Mouse (Mus musculus): ENCODE results near the gene 5031439G07Rik. TPM values are rescaled to one million over a fixed set of nuclear protein-coding genes. Genes with fewer than 3 reads are reported as not detected.
"Not testable (repeated sequence)": the region's sequence is repeated elsewhere in the genome, so short reads cannot be mapped to it uniquely, and the experiment has no call there.

5031439G07Rik gene
- polyA plus RNA-seq (2015; fragmentation: Nextera tagmentation; extraction: Ambion mirVana) = 39.3 and 43.6 TPM in 2 replicates

GRCm38 (mm10) chr15:84987874-84988825 is at the start of gene 5031439G07Rik:
Gene 5031439G07Rik, minus strand, starts transcription at chr15:84988551.
- H3K27me3 ChIP-seq = no peaks in the 10 kb centered on the region
- no peaks in the 10 kb centered on the region for H3K9me3 ChIP-seq
- peak within 1 kb of the TSS; percentile 93 for H3K4me3 ChIP-seq
- peak within 1 kb of the TSS; percentile 78 for H3K27ac ChIP-seq (replicated peaks)
- WGBS = 2% methylated on average over 51 of the region's 59 CpGs
- H3K36me3 ChIP-seq = no peaks in the 10 kb centered on the region
- peak; percentile 90 for ATAC-seq (ENCODE audit: low FRiP score, low read depth)
- peak within 1 kb of the TSS; percentile 78 for H3K4me2 ChIP-seq
- H3K4me1 ChIP-seq (replicated peaks) = peaks cover 46% of the 10 kb centered on the region
- H3K9ac ChIP-seq = peak within 1 kb of the TSS; percentile 94

DNA sequence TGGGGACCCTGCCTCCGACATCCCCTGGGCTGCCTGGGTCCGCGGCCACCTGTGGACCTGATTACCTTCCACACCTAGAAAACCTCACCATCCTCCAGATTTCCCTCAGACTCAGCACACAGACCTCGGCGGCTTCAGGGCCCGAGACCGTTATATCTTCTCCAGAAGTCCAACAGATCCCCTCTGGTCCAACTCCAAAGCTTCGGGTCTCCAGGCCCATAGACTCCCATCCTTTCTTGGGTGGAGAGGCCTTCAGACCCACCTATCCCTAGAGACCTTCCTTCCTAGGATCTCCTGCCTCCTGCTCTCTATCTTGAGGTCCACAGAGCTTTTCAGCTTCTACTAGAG is 49.0 kb upstream of the 5031439G07Rik start:
- ATAC-seq (ENCODE audit: low FRiP score, low read depth) = no peak; the same call in 1 of the 2 replicates
- peak overlapping the region; percentile 70 for H3K27ac ChIP-seq (replicated peaks)
- WGBS = 3% methylated on average over 8 of the region's 8 CpGs
- peak overlapping the region; percentile 87 for H3K4me3 ChIP-seq
- no peaks in the 10 kb centered on the region for H3K27me3 ChIP-seq
- H3K9me3 ChIP-seq = no peaks in the 10 kb centered on the region
- H3K4me2 ChIP-seq = peak overlapping the region; percentile 93
- no peaks in the 10 kb centered on the region for H3K36me3 ChIP-seq
- peaks cover 48% of the 10 kb centered on the region for H3K4me1 ChIP-seq (replicated peaks)
- peak overlapping the region; percentile 85 for H3K9ac ChIP-seq

- Histone ChIP-seq H3K27ac (replicated peaks) (peak overlapping the region; percentile 79), H3K9me3 (no peaks in the 10 kb centered on the region), H3K4me1 (replicated peaks) (peaks cover 42% of the 10 kb centered on the region), H3K9ac (peak overlapping the region; percentile 85), H3K4me3 (peak overlapping the region; percentile 87), H3K27me3 (no peaks in the 10 kb centered on the region), H3K36me3 (no peaks in the 10 kb centered on the region), H3K4me2 (peak overlapping the region; percentile 93)
- peak; percentile 95 for ATAC-seq (ENCODE audit: low FRiP score, low read depth)
- WGBS = under 1% methylated on average over 75 of the region's 75 CpGs
Measured at GRCm38 (mm10) chr15:85036566-85037342, 48.4 kb upstream of the 5031439G07Rik start.

DNA sequence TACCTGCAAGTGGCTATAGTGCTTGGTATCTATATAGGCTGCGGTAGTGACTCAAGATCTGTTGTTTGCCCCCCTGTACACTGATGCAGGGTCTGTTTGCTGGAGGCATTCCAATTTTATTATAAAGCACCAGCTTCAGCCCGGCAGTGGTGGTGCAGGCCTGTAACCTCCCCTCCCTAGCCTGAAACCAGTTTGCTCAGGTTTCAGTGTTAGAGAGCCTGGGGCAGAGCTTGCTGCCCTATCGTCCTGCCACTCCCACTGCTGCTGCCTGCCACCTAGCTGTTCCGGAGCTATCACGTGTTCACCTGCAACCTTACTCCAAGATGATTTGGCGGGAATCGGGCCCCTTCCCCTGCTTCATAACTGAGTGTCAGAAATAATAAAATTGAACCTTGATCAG is 45.6 kb upstream of the 5031439G07Rik start:
- H3K4me3 ChIP-seq; H3K27ac ChIP-seq (replicated peaks); ATAC-seq (ENCODE audit: low FRiP score, low read depth); H3K9me3 ChIP-seq; H3K36me3 ChIP-seq; H3K4me2 ChIP-seq; H3K27me3 ChIP-seq; H3K9ac ChIP-seq: not testable (repeated sequence)
- WGBS = 62% methylated on average over 7 of the region's 7 CpGs
- H3K4me1 ChIP-seq (replicated peaks) = peaks cover 22% of the 10 kb centered on the region

DNA sequence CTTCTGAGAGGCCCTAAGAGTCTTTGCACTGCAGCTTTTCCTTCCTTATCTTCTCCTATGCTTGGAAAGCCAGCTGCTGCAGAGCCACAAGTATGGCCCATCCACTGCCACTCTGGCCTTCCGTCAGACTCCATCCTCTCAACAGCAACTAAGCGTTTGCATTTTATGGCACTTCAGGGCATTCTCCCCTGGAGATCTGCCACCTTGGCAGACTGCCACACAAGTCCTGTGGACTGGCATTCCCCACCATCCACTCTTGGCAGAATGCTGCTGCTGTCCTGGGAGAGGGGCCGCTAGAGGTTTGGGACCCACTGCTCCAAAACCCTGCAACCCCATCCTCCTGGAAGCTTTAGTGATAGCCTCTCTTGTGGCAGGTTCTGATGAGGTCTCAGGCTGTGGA is 43.5 kb upstream of the 5031439G07Rik start:
- 40% methylated on average over 3 of the region's 3 CpGs for WGBS
- Histone ChIP-seq H3K4me3 (no peak overlapping the region), H3K4me2 (no peak overlapping the region), H3K27ac (replicated peaks) (no peak overlapping the region), H3K9me3 (no peaks in the 10 kb centered on the region), H3K9ac (no peak overlapping the region), H3K4me1 (replicated peaks) (peaks cover 6% of the 10 kb centered on the region), H3K27me3 (no peaks in the 10 kb centered on the region), H3K36me3 (no peaks in the 10 kb centered on the region)
- ATAC-seq (ENCODE audit: low FRiP score, low read depth) = no peak

DNA sequence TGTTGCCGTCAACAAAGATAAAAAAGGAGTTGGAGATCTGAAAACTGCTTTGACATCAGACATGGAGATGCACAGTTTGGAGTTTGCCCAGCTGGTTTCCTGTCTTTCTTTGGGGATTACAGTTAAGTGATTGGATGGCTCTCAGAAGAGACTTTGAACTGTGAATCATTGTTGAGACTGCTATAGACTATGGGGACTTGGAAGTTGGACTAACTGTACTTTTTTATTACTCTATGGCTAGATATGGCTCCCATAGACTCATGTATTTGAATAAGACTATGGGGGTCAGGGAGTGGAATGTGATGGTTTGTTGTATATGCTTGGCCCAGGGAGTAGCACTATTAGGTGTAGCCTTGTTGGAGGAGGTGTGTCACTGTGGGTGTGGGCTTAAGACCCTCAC is 42.3 kb upstream of the 5031439G07Rik start:
- H3K36me3 ChIP-seq; H3K27ac ChIP-seq (replicated peaks); H3K27me3 ChIP-seq; H3K4me2 ChIP-seq; H3K4me1 ChIP-seq (replicated peaks); H3K9me3 ChIP-seq; H3K4me3 ChIP-seq; H3K9ac ChIP-seq; ATAC-seq (ENCODE audit: low FRiP score, low read depth): not testable (repeated sequence)
- WGBS = 81% methylated on average over 1 of the region's 1 CpGs

GRCm38 (mm10) chr15:85028648-85029047 is 40.3 kb upstream of the 5031439G07Rik start, which contains the start of gene Fam118a:
Gene Fam118a, plus strand, starts transcription at chr15:85028948.
- not testable (repeated sequence) for H3K9ac ChIP-seq; ATAC-seq (ENCODE audit: low FRiP score, low read depth); H3K9me3 ChIP-seq; H3K27ac ChIP-seq (replicated peaks); H3K27me3 ChIP-seq; H3K4me1 ChIP-seq (replicated peaks); H3K36me3 ChIP-seq; H3K4me2 ChIP-seq; H3K4me3 ChIP-seq
- 56% methylated on average over 1 of the region's 1 CpGs for WGBS

DNA sequence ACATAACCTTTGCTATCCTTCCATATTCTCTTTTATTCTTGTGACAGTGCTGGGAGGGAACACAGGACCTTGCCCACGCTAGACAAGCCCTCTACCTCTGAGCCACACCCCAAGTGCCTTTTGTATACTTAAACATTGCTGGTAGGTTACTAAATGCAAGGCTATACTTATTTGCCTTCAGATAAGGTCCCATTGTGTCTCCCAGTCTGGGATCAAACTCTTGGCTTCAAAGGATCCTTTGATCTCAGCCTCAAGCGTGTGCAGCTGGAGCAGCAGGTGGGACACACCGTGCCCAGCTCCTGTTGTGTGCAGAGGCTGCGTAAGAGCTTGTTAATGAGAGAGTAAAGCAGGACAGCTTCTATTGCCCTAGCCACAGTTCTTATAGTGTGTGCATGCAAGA is 39.4 kb upstream of the 5031439G07Rik start:
- H3K9ac ChIP-seq = no peak overlapping the region
- 46% methylated on average over 4 of the region's 4 CpGs for WGBS
- H3K4me1 ChIP-seq (replicated peaks) = no peaks in the 10 kb centered on the region
- ATAC-seq (ENCODE audit: low FRiP score, low read depth) = no peak
- H3K27ac ChIP-seq (replicated peaks) = no peak overlapping the region
- H3K4me3 ChIP-seq = no peak overlapping the region
- H3K27me3 ChIP-seq = no peaks in the 10 kb centered on the region
- no peaks in the 10 kb centered on the region for H3K36me3 ChIP-seq
- no peaks in the 10 kb centered on the region for H3K9me3 ChIP-seq
- H3K4me2 ChIP-seq = no peak overlapping the region

GRCm38 (mm10) chr15:85026197-85026596 is 37.8 kb upstream of the 5031439G07Rik start:
- WGBS = 89% methylated on average over 4 of the region's 4 CpGs
- H3K4me1 ChIP-seq (replicated peaks) = no peaks in the 10 kb centered on the region
- no peak overlapping the region for H3K27ac ChIP-seq (replicated peaks)
- no peak overlapping the region for H3K4me2 ChIP-seq
- no peaks in the 10 kb centered on the region for H3K9me3 ChIP-seq
- no peak overlapping the region for H3K9ac ChIP-seq
- no peaks in the 10 kb centered on the region for H3K27me3 ChIP-seq
- no peak for ATAC-seq (ENCODE audit: low FRiP score, low read depth)
- no peaks in the 10 kb centered on the region for H3K36me3 ChIP-seq
- H3K4me3 ChIP-seq = no peak overlapping the region

- WGBS = 72% methylated on average over 4 of the region's 4 CpGs
- H3K36me3 ChIP-seq = no peaks in the 10 kb centered on the region
- H3K9me3 ChIP-seq = no peaks in the 10 kb centered on the region
- no peak overlapping the region for H3K4me3 ChIP-seq
- H3K27ac ChIP-seq (replicated peaks) = no peak overlapping the region
- no peak for ATAC-seq (ENCODE audit: low FRiP score, low read depth)
- H3K9ac ChIP-seq = no peak overlapping the region
- H3K4me2 ChIP-seq = no peak overlapping the region
- no peaks in the 10 kb centered on the region for H3K27me3 ChIP-seq
- peaks cover 2% of the 10 kb centered on the region; the same call in 1 of the 2 replicates for H3K4me1 ChIP-seq (replicated peaks)
Measured at GRCm38 (mm10) chr15:85022211-85022610, 33.9 kb upstream of the 5031439G07Rik start.

DNA sequence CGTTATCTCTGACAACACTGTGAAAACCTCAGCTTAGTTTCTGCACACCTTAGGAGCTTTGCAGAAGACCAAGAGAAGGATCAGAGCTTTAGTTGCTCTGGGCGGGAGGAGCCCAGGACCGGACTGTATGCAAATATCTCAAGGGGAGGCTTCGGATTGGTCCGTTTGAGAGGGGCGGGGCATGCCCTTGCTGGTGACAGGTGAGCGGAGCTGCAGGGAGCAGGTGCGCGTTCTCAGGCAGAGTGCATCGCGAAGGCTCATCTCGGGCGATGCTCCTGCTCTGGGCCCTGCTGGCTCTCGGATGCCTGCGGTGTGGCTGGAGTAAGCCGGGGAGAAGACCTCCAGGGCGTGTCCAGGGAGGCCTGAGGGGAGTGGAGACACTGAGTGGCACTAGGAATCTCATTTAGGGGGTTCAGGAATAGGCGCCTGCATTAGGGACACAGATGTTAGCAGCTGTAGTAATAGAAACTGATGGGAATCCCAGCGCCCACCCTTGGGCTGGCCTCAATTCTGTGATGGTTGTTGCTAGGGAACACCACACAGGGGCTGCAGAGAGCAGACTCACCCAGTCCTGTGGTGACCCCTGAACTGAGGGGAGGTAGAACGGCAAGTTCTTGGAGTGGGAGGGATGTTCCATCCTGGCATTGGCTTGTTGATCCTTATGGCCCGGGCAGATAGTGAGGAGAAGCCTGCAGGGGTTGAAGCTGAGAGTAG is 28.8 kb upstream of the 5031439G07Rik start, which contains the start of gene Upk3a:
Gene Upk3a, plus strand, starts transcription at position 191 of the 714 bp plus-strand sequence.
- peak; percentile 30; the same call in 1 of the 2 replicates for ATAC-seq (ENCODE audit: low FRiP score, low read depth)
- Histone ChIP-seq H3K27ac (replicated peaks) (no peak within 1 kb of the TSS), H3K4me3 (peak within 1 kb of the TSS; percentile 26), H3K36me3 (no peaks in the 10 kb centered on the region), H3K4me1 (replicated peaks) (peaks cover 13% of the 10 kb centered on the region), H3K27me3 (0 out of 2 replicates have a peak, but pooled peaks cover 3% of the 10 kb centered on the region), H3K9me3 (no peaks in the 10 kb centered on the region), H3K9ac (peak within 1 kb of the TSS; percentile 23; the same call in 1 of the 2 replicates), H3K4me2 (peak within 1 kb of the TSS; percentile 54)
- 11% methylated on average over 21 of the region's 21 CpGs for WGBS
